Mouse (Mus musculus): Measurements from ENCODE around the gene Klf13. TPM values are rescaled to one million over a fixed set of nuclear protein-coding genes. Genes with fewer than 3 reads are reported as not detected.

Klf13 gene
- total RNA-seq, 2 experiments from 2014 or later = 43.8 to 63.8 TPM

DNA sequence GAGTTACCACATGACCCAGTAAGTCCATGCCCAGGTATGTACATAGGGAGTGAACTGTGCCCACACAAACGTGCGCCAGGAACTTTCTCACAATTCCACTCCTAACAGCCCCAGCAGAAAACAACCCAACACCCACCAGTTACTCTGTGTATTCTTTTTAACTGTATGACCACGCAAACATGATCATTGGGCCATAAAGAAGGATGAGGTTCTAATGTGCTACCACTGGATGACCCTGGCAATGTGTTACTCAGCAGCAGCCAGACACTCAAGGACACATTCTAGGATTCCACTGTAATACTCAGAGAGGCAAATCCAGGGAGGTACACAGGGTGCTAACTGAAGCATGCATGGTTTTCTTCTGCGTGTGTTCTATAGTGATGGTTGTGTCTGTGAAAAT lies 72.8 kb downstream of the Klf13 start:
- intact Hi-C loops (cut with DNase I) = no loop called here
- no peak for DNase-seq (ENCODE audit: low spot score)

DNA sequence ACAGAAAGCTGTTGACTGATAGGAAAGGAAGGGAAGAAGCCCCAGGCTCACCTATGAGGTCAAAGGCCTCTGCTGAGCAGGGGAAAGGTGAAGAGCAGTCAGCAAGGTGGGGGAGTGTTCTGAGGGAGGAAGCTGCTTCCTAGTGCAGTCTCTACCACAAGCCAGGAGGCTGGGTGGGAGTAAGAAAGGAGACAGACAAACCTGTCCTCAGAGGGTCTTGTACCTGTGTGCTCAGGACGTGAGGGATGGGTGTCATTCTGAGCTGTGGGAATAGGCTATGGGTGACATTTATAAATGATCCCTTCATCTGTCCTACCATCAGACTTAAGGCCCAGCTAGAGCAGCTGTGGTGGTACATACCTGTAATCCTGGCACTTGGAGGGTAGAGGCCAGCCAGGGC lies 75.7 kb downstream of the Klf13 start:
- intact Hi-C loops (cut with DNase I) = no loop called here
- DNase-seq (ENCODE audit: low spot score) = no peak

DNA sequence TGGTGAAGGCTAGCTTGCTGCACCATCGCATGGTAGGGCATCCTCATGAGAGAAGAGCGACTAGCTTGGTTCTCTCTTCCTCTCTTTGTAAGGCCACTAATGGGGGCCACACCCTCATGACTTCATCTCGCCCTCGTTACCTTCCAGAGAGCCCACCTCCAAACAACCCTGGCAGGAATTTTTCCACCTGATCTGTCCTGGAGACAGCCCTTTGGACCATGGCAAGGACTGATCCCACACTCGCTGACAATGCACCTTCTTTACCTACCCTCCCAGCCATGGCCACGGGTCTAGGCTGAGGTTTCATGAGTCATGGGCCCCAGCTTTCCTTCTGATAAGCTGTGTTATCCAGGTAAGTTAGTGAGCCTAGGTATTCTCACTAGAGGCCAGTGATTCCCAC lies 77.6 kb downstream of the Klf13 start:
- intact Hi-C loops (cut with DNase I) = loop anchor here (2.0 kb wide), 1 partner anchor 22 kb away; no protein-coding TSS in a partner anchor
- no peak for DNase-seq (ENCODE audit: low spot score)

DNA sequence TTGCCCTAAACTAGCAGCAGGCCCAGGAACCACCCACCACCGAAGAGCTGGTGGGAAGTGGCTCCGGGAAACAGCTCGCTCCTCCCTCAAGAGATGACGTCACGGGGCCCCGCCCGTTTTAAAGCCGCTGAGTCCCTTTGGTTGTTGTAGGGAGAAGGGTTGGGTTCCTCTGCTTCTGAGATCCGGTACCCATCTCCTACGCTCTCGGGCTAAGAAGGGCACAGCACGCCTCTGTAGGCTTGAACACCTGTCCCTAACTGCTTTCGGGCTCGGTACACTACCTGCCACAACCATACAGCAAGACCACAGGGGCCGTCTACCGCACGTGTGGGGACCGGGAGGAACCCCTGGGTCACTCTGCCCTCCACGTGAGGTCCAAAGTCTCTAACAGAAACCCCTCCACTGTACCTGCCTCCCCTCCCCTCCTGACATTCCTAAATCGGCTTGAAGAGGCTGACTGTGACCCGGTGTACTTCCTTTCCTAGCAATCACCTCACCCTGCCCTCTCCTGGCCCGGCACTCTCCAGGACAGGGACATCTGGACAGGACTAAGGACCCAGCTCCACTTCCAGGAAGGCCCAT lies 80.1 kb downstream of the Klf13 start:
- intact Hi-C loops (cut with DNase I) = loop anchor here (10.0 kb wide), 2 partner anchors 296 to 536 kb away; partner anchors contain the start of genes Mcee, Mphosph10 and Trpm1
- DNase-seq (ENCODE audit: low spot score) = peak; percentile 90

DNA sequence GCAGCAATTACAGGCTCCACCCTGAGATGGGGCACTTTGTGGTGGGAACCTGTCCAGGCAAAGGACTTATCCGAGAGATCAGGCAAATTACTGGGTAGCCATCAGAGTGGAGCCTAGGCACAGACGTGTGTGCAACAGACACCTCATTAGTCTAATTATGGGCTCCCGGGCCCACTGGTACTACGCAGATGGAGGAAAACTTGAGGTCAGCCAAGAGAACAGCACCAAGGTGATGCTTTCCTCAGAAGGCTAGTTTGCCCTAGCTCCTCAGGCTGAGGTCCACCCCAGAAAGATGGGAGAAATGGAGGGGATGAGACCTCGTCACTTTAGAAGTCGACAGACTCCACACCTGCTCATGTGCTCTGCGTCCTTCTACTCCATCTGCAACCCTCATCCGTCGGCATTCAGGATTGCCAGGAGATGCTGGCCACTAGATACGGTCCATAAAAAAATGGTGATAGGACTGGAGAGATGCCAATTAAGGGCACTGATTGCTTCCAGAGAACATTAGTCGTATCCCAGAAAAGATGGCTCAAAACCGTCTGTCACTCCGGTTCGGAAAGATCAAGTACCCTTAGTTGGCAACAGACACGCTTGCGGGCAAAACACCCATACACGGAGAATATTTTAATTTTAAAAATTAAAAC lies 80.8 kb downstream of the Klf13 start:
- intact Hi-C loops (cut with DNase I) = loop anchor here (10.0 kb wide), 2 partner anchors 297 to 537 kb away; partner anchors contain the start of genes Mcee, Mphosph10 and Trpm1
- no peak for DNase-seq (ENCODE audit: low spot score)

DNA sequence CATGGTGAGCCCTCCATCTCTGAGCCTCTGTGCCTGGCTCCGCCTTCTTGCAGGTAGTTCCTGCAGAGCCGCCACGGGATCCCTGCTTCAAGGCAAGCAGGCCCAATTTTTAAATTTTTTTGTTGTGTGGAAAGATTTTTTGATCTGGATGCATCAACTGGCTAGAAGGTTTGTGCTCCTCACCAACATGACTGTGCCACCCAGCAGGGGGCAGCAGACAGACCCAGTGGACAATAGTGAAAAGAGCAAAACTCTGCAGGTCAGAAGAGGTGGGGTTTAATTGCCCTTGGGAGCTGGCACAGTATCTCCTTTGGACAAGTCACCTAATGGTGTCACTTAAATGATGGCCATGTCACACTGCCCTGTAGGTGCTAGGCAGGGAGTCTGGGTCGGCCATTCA lies 83.4 kb downstream of the Klf13 start:
- DNase-seq (ENCODE audit: low spot score) = peak; percentile 70

DNA sequence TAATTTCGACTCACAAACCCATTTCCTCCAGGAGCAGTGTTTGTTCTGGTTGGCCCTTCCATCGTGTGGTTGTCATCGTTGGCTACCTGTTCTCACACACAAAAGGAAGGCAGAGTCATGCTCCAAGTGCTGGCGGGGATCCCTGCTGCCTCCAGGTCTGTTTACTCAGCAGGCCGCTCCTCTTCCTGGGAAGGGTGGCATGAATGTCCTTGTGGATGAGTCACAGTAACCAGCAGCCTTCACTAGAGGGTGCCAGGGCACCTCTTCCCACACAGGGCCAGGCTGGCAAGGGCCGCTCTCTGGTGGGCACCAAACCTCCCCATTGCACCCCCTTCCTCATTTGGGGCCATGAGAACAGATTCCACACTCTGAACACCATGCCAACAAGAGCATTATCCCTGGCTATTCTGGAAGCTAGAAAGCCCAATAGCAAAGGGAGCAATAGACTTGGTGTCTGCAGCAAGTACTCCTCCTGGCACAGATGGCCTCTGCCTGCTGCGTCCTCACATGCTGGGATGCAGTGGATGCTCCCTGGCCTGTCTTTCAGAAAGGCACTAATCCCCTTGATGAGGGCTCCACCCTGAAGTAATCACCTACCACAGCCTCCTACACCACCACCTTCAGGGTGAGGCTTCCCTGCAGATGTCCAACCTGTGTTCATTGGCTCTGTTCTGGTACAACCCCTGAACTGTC lies 86.7 kb downstream of the Klf13 start:
- DNase-seq (ENCODE audit: low spot score) = peak; percentile 22
- intact Hi-C loops (cut with DNase I) = loop anchor here (5.0 to 10.0 kb wide), 4 partner anchors 205 to 543 kb away; partner anchors contain the start of genes Mcee, Mphosph10 and Trpm1

More for the DNA sequence above, 83.4 kb downstream of the Klf13 start:
- intact Hi-C loops (cut with DNase I) = loop anchor here (1.0 to 10.0 kb wide), 5 partner anchors 42 to 540 kb away; partner anchors contain the start of genes Mcee, Mphosph10 and Trpm1

Other genes with a start within 250 kb of the Klf13 start
- gene E030018B13Rik, start 22.1 kb downstream of the Klf13 start, total RNA-seq (2021) = not detected
- gene Trpm1, start 214.9 kb upstream of the Klf13 start, total RNA-seq (2021) = not detected